Comparison of ENCODE assay signal across 12 mouse cellular contexts in the genomic region with DNA sequence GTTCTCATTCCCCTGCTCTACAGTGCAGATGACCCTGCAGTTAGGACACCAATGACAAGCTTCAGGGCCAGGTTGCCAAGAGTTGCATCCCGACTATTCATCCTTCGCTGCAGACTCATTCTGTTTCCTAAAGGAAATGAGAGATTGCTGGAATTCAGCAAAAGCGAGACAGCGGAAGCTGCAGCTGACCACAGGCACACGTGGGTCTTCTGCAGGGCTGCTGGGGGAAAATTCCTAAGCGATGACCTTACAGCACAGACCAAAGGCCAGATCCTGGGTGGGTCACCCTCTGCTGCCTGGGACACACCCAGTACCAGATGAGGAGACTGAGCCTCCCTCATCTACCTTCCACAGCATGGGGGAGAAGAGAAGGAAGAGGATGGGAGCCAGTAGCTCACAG.
DNase-seq lines count a peak whose midpoint lies in the region; ATAC-seq and TF ChIP-seq lines count a peak whose summit lies in the region.
"Had no signal": no experiment of that assay in that cellular context is flagged by ENCODE, and none has a peak within 500 bp of the region (broad histone marks: within the 10 kb centered on the region; RNA-seq: fewer than 3 reads in every experiment).

No protein-coding gene starts in this region.

- no peak for TF ChIP-seq POLR2A in ES-Bruce4 (IDR thresholded peaks at IDR 0.05; ENCODE audit: insufficient read depth, low read length)

- no peaks in the 10 kb centered on the region for H3K9me3 ChIP-seq in ES-Bruce4 (replicated peaks; ENCODE audit: control insufficient read depth, insufficient read depth, low read length, poor library complexity, severe bottlenecking)
- no peaks in the 10 kb centered on the region for H3K9me3 ChIP-seq in intestine, embryonic 16.5 days (ENCODE audit: control insufficient read depth, low read length)
- H3K9me3 ChIP-seq in lung, embryonic 15.5 days = no peaks in the 10 kb centered on the region
- no peaks in the 10 kb centered on the region for H3K9me3 ChIP-seq in forebrain, embryonic 12.5 days
- H3K9me3 ChIP-seq: hindbrain, embryonic 15.5 days; liver, embryonic 15.5 days had no signal

- no peak overlapping the region for H3K9ac ChIP-seq in ES-Bruce4 (ENCODE audit: low read depth, poor library complexity, severe bottlenecking)
- no peak overlapping the region for H3K9ac ChIP-seq in intestine, embryonic 16.5 days (ENCODE audit: low read depth, low read length)
- no peak overlapping the region for H3K9ac ChIP-seq in lung, embryonic 15.5 days
- no peak overlapping the region for H3K9ac ChIP-seq in forebrain, embryonic 12.5 days
- H3K9ac ChIP-seq: hindbrain, embryonic 15.5 days; liver, embryonic 15.5 days had no signal

- no peaks in the 10 kb centered on the region for H3K36me3 ChIP-seq in ES-Bruce4 (ENCODE audit: control insufficient read depth, insufficient read depth, low read length, poor library complexity, severe bottlenecking)
- H3K36me3 ChIP-seq in intestine, embryonic 16.5 days (ENCODE audit: control insufficient read depth, insufficient read depth, low read length) = no peaks in the 10 kb centered on the region
- H3K36me3 ChIP-seq in lung, embryonic 15.5 days = no peaks in the 10 kb centered on the region
- no peaks in the 10 kb centered on the region for H3K36me3 ChIP-seq in forebrain, embryonic 12.5 days (replicated peaks)
- H3K36me3 ChIP-seq: hindbrain, embryonic 15.5 days; liver, embryonic 15.5 days had no signal

- TF ChIP-seq EP300 in ES-Bruce4 (IDR thresholded peaks at IDR 0.05; ENCODE audit: insufficient read depth, low read depth, low read length) = peak; percentile 66; the same call in 1 of the 2 replicates

- ATAC-seq in intestine, embryonic 16.5 days = peak; percentile 38
- no peak for ATAC-seq in lung, embryonic 15.5 days (ENCODE audit: borderline replicate concordance, extremely low read depth, low FRiP score, low TSS enrichment)
- ATAC-seq in forebrain, embryonic 12.5 days (ENCODE audit: low FRiP score) = no peak
- ATAC-seq in megakaryocyte-erythroid progenitor cell, adult 5-6 weeks (replicated peaks; ENCODE audit: low FRiP score, low TSS enrichment, poor library complexity, severe bottlenecking) = no peak

- no peak for TF ChIP-seq CTCF in ES-Bruce4 (IDR thresholded peaks at IDR 0.05; ENCODE audit: low read depth, low read length)

- 46% methylated on average over 6 of the region's 6 CpGs for WGBS in intestine, embryonic 16.5 days
- 54% methylated on average over 6 of the region's 6 CpGs for WGBS in lung, embryonic 15.5 days
- 89% methylated on average over 6 of the region's 6 CpGs for WGBS in forebrain, embryonic 12.5 days

- peak overlapping the region; percentile 26 for H3K27ac ChIP-seq in ES-Bruce4 (ENCODE audit: insufficient read depth, low read length)
- H3K27ac ChIP-seq in intestine, embryonic 16.5 days (ENCODE audit: low read length) = peak overlapping the region; percentile 55
- peak overlapping the region; percentile 30; the same call in 1 of the 2 replicates for H3K27ac ChIP-seq in lung, embryonic 15.5 days
- H3K27ac ChIP-seq in forebrain, embryonic 12.5 days = no peak overlapping the region
- H3K27ac ChIP-seq: hindbrain, embryonic 15.5 days; liver, embryonic 15.5 days had no signal

- H3K4me3 ChIP-seq in ES-Bruce4 (ENCODE audit: low read depth, low read length) = no peak overlapping the region
- no peak overlapping the region for H3K4me3 ChIP-seq in intestine, embryonic 16.5 days (ENCODE audit: low read length)
- H3K4me3 ChIP-seq in lung, embryonic 15.5 days = no peak overlapping the region
- H3K4me3 ChIP-seq in forebrain, embryonic 12.5 days (replicated peaks) = no peak overlapping the region
- H3K4me3 ChIP-seq: hindbrain, embryonic 15.5 days; liver, embryonic 15.5 days had no signal

- H3K27me3 ChIP-seq in ES-Bruce4 (ENCODE audit: control insufficient read depth, insufficient read depth, low read length, poor library complexity, severe bottlenecking) = no peaks in the 10 kb centered on the region
- no peaks in the 10 kb centered on the region for H3K27me3 ChIP-seq in intestine, embryonic 16.5 days (replicated peaks; ENCODE audit: control insufficient read depth, insufficient read depth, low read length)
- H3K27me3 ChIP-seq in lung, embryonic 15.5 days = no peaks in the 10 kb centered on the region
- no peaks in the 10 kb centered on the region for H3K27me3 ChIP-seq in forebrain, embryonic 12.5 days
- H3K27me3 ChIP-seq: hindbrain, embryonic 15.5 days; liver, embryonic 15.5 days had no signal

- no peak overlapping the region for H3K4me2 ChIP-seq in intestine, embryonic 16.5 days (ENCODE audit: low read depth, low read length)
- H3K4me2 ChIP-seq in lung, embryonic 15.5 days = no peak overlapping the region
- H3K4me2 ChIP-seq in forebrain, embryonic 12.5 days = no peak overlapping the region
- H3K4me2 ChIP-seq: hindbrain, embryonic 15.5 days; liver, embryonic 15.5 days had no signal

- H3K4me1 ChIP-seq in ES-Bruce4 (ENCODE audit: control insufficient read depth, insufficient read depth, low read length) = peaks cover 14% of the 10 kb centered on the region
- peaks cover 28% of the 10 kb centered on the region for H3K4me1 ChIP-seq in intestine, embryonic 16.5 days (ENCODE audit: control insufficient read depth, insufficient read depth, low read length)
- H3K4me1 ChIP-seq in lung, embryonic 15.5 days = peaks cover 53% of the 10 kb centered on the region
- peaks cover 29% of the 10 kb centered on the region for H3K4me1 ChIP-seq in forebrain, embryonic 12.5 days

- peak; percentile 41 for DNase-seq in ZHBTc4 (ENCODE audit: low read depth, low spot score)
- DNase-seq in thymus, postnatal 0 days (ENCODE audit: low spot score) = no peak
- DNase-seq in embryo, embryonic 9.5 days (ENCODE audit: extremely low spot score) = no peak
- DNase-seq: cerebellum, adult 11-12 months; right cerebral cortex, postnatal 25 days had no signal
